Mouse (Mus musculus) cerebellum, adult 2 months (tissue): ENCODE measurements around the gene Arid5b.

Source experiments
- CTCF ChIP-seq: fragments of 200-500 bp; IDR thresholded peaks from 2 replicates; pipeline ENCODE4 v1.5.1; 2011; ENCODE audit warnings: low read depth, mild to moderate bottlenecking, control low read depth, low read length, moderate library complexity, borderline replicate concordance; ENCODE audit not compliant: insufficient read depth
- POLR2A ChIP-seq: fragments of 200-500 bp; IDR thresholded peaks from 2 replicates; pipeline ENCODE4 v1.6.1; 2011; ENCODE audit warnings: low read length, control low read depth, borderline replicate concordance; ENCODE audit not compliant: insufficient read depth

DNA sequence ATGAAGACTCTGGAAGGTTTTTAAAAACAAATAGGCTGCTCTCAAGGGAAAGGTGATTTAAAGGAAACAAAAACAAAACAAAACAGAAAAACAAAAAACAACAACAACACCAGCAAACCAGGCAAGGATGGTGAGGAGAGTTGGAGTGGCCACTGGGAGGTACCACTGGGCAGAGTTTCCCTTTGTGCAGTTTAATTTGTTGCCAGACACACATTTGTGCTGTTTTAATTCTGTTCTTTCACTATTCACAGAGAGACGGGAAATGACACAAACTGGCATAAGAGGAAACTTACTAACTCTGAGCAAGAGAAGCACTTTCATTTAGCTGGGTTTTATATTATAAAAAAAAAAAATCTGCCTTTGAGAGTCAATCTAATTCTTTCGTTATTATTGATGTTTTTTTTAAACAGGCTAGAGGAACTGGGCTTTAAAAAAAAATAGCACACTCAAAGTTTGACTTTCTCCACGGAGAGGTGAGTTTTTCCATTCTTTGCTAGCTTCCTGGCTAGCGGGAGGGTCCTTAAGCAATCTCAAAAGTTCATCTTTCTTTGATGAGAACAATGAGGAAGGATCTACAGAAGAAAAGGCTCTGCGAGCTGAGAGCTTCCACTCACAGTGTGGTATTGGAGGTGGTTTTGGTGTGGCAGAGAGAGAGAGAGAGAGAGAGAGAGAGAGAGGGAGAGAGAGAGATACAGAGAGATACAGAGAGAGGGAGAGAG is 39.7 kb downstream of the Arid5b start:
- TF ChIP-seq CTCF (peak; percentile 25; the same call in 1 of the 2 replicates), POLR2A (no peak)
